Mouse (Mus musculus) forebrain, embryonic 13.5 days (tissue): Measurements from ENCODE around the gene Col25a1. TPM values are rescaled to one million over a fixed set of nuclear protein-coding genes. Genes with fewer than 3 reads are reported as not detected.

Experiments used
- ATAC-seq: fragments of 200-750 bp; cut with Nextera tagmentation; 2 replicates; pipeline ENCODE4 v1.8.0; 2017
- H3K27ac ChIP-seq: fragments of 300-500 bp; sonication (generic); 2 replicates; pipeline ENCODE4 v1.5.1; 2015; ENCODE audit warnings: inconsistent platforms, mild to moderate bottlenecking, moderate library complexity
- H3K27me3 ChIP-seq: fragments of 300-500 bp; sonication (generic); 2 replicates; pipeline ENCODE4 v1.6.1; 2015; ENCODE audit warnings: mild to moderate bottlenecking, inconsistent platforms
- H3K36me3 ChIP-seq: fragments of 300-500 bp; sonication (generic); 2 replicates; pipeline ENCODE4 v1.6.1; 2015; ENCODE audit warnings: mild to moderate bottlenecking, inconsistent platforms; ENCODE audit not compliant: poor library complexity, severe bottlenecking
- H3K4me1 ChIP-seq: fragments of 300-500 bp; sonication (generic); 2 replicates; pipeline ENCODE4 v1.6.1; 2015; ENCODE audit warnings: inconsistent platforms
- H3K4me2 ChIP-seq: fragments of 300-500 bp; sonication (generic); 2 replicates; pipeline ENCODE4 v1.6.1; 2015; ENCODE audit warnings: inconsistent platforms, mild to moderate bottlenecking, moderate library complexity
- H3K4me3 ChIP-seq: fragments of 300-500 bp; sonication (generic); 2 replicates; pipeline ENCODE4 v1.5.1; 2015; ENCODE audit warnings: mild to moderate bottlenecking, inconsistent platforms
- H3K9ac ChIP-seq: fragments of 300-500 bp; sonication (generic); 2 replicates; pipeline ENCODE4 v1.6.1; 2015; ENCODE audit warnings: mild to moderate bottlenecking, inconsistent platforms
- H3K9me3 ChIP-seq: fragments of 300-500 bp; sonication (generic); replicated peaks from 2 replicates; pipeline ENCODE4 v1.6.1; 2016; ENCODE audit warnings: inconsistent platforms
- WGBS: fragments of 180-500 bp; shearing (Covaris S2); methylation state at CpG from one replicate; pipeline ENCODE4 v1.1.7; 2015; 5-methylcytosine and 5-hydroxymethylcytosine counted together
- polyA plus RNA-seq: library from polyadenylated mRNA; unstranded; fragments of >200 nt; fragmentation: Nextera tagmentation; extraction: Ambion mirVana; gene quantifications from 2 replicates; pipeline ENCODE4 v1.2.1, GENCODE M21; 2015

Gene Col25a1
- polyA plus RNA-seq, 1 experiment from 2014 or later, result 2.2 TPM

DNA sequence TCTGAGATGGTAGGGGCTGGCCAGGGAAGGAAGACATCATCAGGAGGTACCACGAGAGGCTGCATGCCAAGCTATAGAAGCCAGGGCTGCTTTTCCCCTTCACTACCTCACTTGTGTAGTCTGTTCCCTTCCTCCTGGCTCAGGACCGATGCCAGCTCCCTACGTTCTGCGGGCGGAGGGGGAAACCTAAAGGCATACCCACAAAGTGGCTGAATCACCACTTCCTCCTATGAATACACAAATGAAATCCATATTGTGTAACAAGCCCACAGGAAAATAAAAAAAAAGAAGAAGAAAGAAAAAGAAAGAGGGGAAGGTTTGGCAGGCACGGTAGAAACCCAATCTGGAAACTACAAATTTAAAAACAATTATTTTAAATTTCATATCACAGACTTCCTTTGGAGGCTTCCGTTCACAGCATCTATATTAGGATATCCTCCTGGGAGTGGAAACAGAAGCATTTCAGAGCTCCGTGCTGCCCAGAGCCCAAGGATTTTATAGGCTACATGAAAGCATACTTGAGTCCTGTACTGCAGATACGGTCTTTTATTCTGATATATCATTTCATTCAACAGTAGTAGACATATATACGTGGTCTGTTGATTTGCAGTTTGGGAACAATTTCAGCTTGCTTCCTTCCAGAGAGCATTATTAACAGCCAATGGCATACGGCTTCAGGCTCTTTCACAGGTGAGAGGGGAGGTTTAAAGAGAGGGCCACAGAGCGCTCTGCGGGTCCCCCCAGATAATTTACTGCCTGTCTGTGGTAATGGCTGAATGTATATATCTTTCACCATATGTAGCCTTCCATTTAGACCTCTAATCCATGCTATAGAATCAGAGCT lies 269.6 kb downstream of the Col25a1 start:
- Histone ChIP-seq H3K9ac (no peak overlapping the region), H3K27me3 (no peaks in the 10 kb centered on the region), H3K4me3 (no peak overlapping the region), H3K4me1 (peaks cover 23% of the 10 kb centered on the region), H3K4me2 (no peak overlapping the region), H3K36me3 (no peaks in the 10 kb centered on the region), H3K9me3 (no peaks in the 10 kb centered on the region), H3K27ac (no peak overlapping the region)
- 64% methylated on average over 13 of the region's 13 CpGs for WGBS
- no peak for ATAC-seq

- no peak for ATAC-seq
- Histone ChIP-seq H3K36me3 (no peaks in the 10 kb centered on the region), H3K9me3 (no peaks in the 10 kb centered on the region), H3K4me2 (no peak overlapping the region), H3K4me3 (no peak overlapping the region), H3K4me1 (peaks cover 23% of the 10 kb centered on the region), H3K27me3 (no peaks in the 10 kb centered on the region), H3K27ac (no peak overlapping the region), H3K9ac (no peak overlapping the region)
- WGBS, result 22% methylated on average over 1 of the region's 1 CpGs
These were observed 270.2 kb downstream of the Col25a1 start for GRCm38 (mm10) chr3:130401560-130401852.

- Histone ChIP-seq H3K4me2 (0 out of 2 replicates have a peak overlapping the region, but pooled peaks have one; percentile 3), H3K9me3 (no peaks in the 10 kb centered on the region), H3K4me3 (no peak overlapping the region), H3K4me1 (peaks cover 23% of the 10 kb centered on the region), H3K27ac (no peak overlapping the region), H3K9ac (no peak overlapping the region), H3K36me3 (no peaks in the 10 kb centered on the region), H3K27me3 (no peaks in the 10 kb centered on the region)
- WGBS, result 7% methylated on average over 8 of the region's 8 CpGs
- ATAC-seq, result peak; percentile 69; the same call in 1 of the 2 replicates
These were observed 273.5 kb downstream of the Col25a1 start for GRCm38 (mm10) chr3:130404525-130405409.

DNA sequence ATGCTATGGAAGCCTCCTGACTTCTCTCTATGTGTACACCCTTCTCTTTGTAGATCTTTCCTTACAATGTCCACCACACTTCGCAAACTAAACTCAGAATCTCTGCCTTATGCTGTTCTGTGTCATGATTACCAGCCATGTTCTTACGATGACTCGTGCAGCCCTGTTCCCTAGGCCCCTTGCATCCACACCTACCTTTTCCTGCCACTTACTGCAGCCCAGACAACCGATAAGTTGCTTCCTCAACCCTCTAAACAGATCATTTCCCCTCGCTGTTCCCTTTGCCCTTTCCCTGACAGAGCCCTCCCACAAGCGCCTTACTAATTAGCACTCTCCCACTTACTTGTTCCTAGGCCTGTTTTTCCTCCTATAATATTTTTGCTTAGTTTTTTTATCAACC lies 275.9 kb downstream of the Col25a1 start:
- H3K4me2 ChIP-seq, result no peak overlapping the region
- no peaks in the 10 kb centered on the region for H3K27me3 ChIP-seq
- H3K4me3 ChIP-seq, result no peak overlapping the region
- no peak overlapping the region for H3K27ac ChIP-seq
- 73% methylated on average over 6 of the region's 6 CpGs for WGBS
- no peaks in the 10 kb centered on the region for H3K36me3 ChIP-seq
- no peak for ATAC-seq
- H3K9me3 ChIP-seq, result no peaks in the 10 kb centered on the region
- H3K9ac ChIP-seq, result no peak overlapping the region
- peaks cover 13% of the 10 kb centered on the region for H3K4me1 ChIP-seq

- WGBS, result 39% methylated on average over 4 of the region's 4 CpGs
These were observed 281.9 kb downstream of the Col25a1 start for GRCm38 (mm10) chr3:130413239-130413638.

DNA sequence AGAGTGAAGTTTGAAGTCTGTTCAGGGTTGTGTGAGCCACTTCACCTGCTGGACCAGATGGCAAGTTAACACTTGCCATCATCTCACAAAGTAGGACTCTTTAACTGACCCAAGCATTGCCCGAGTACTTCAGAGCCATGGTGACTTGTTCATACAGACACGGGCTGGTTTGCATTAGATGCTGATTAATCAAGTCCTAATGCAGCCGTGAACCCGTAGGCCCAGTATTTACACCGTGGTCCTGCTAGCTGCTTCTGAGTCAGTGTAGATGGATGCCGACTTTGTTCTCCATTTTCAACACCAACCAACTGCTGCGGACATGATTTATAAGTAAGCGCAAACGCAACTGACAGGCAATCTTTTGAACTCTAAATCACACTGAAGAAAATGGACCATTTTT lies 287.6 kb downstream of the Col25a1 start:
- Histone ChIP-seq H3K27ac (no peak overlapping the region), H3K9me3 (no peaks in the 10 kb centered on the region), H3K4me2 (no peak overlapping the region), H3K36me3 (no peaks in the 10 kb centered on the region), H3K4me1 (no peaks in the 10 kb centered on the region), H3K4me3 (no peak overlapping the region), H3K27me3 (no peaks in the 10 kb centered on the region), H3K9ac (no peak overlapping the region)
- ATAC-seq, result no peak
- 92% methylated on average over 9 of the region's 9 CpGs for WGBS

More at GRCm38 (mm10) chr3:130413239-130413638, 281.9 kb downstream of the Col25a1 start:
- Histone ChIP-seq H3K4me3 (no peak overlapping the region), H3K9ac (no peak overlapping the region), H3K36me3 (no peaks in the 10 kb centered on the region), H3K4me1 (no peaks in the 10 kb centered on the region), H3K27me3 (no peaks in the 10 kb centered on the region), H3K4me2 (no peak overlapping the region), H3K9me3 (no peaks in the 10 kb centered on the region), H3K27ac (no peak overlapping the region)
- ATAC-seq, result no peak

- no peak overlapping the region for H3K27ac ChIP-seq
- no peaks in the 10 kb centered on the region for H3K9me3 ChIP-seq
- no peak overlapping the region for H3K4me3 ChIP-seq
- H3K4me2 ChIP-seq, result no peak overlapping the region
- ATAC-seq, result no peak
- WGBS, result 97% methylated on average over 4 of the region's 4 CpGs
- no peaks in the 10 kb centered on the region for H3K36me3 ChIP-seq
- no peaks in the 10 kb centered on the region for H3K27me3 ChIP-seq
- H3K9ac ChIP-seq, result no peak overlapping the region
- no peaks in the 10 kb centered on the region for H3K4me1 ChIP-seq
These were observed 297.5 kb downstream of the Col25a1 start for GRCm38 (mm10) chr3:130428796-130429195.

DNA sequence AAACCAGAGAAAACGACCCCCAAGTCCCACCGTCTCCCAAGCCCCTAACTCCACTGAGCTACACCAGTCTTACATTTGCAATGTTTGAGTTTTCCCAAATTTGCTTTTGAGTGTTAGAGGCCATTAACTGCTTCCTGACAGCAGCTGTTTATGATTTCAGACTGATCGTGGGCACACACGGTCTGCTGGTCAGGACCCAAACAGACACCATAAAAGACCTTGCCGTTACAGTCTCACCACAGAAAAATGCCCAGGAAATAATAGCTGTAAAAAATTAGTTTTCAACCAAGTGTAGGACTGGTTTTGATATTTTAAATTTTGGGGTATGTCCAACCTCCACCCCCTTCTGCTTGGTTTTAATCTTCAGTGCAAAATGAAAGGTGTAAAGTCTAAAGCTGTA lies 298.8 kb downstream of the Col25a1 start:
- 91% methylated on average over 5 of the region's 5 CpGs for WGBS
- no peak for ATAC-seq

GRCm38 (mm10) chr3:130432818-130433217 lies 301.5 kb downstream of the Col25a1 start:
- Histone ChIP-seq H3K27ac (no peak overlapping the region), H3K4me3 (no peak overlapping the region), H3K4me1 (no peaks in the 10 kb centered on the region), H3K27me3 (no peaks in the 10 kb centered on the region), H3K36me3 (no peaks in the 10 kb centered on the region), H3K4me2 (no peak overlapping the region), H3K9ac (no peak overlapping the region), H3K9me3 (no peaks in the 10 kb centered on the region)
- WGBS, result 91% methylated on average over 5 of the region's 5 CpGs
- ATAC-seq, result no peak

More for the DNA sequence above, 298.8 kb downstream of the Col25a1 start:
- Histone ChIP-seq H3K27me3 (no peaks in the 10 kb centered on the region), H3K27ac (no peak overlapping the region), H3K4me1 (no peaks in the 10 kb centered on the region), H3K4me2 (no peak overlapping the region), H3K4me3 (no peak overlapping the region), H3K9me3 (no peaks in the 10 kb centered on the region), H3K36me3 (no peaks in the 10 kb centered on the region), H3K9ac (no peak overlapping the region)

GRCm38 (mm10) chr3:130436956-130437355 lies 305.7 kb downstream of the Col25a1 start:
- no peak overlapping the region for H3K27ac ChIP-seq
- H3K36me3 ChIP-seq, result no peaks in the 10 kb centered on the region
- H3K27me3 ChIP-seq, result no peaks in the 10 kb centered on the region
- no peak for ATAC-seq
- H3K4me2 ChIP-seq, result no peak overlapping the region
- no peaks in the 10 kb centered on the region for H3K4me1 ChIP-seq
- no peaks in the 10 kb centered on the region for H3K9me3 ChIP-seq
- H3K9ac ChIP-seq, result no peak overlapping the region
- no peak overlapping the region for H3K4me3 ChIP-seq

DNA sequence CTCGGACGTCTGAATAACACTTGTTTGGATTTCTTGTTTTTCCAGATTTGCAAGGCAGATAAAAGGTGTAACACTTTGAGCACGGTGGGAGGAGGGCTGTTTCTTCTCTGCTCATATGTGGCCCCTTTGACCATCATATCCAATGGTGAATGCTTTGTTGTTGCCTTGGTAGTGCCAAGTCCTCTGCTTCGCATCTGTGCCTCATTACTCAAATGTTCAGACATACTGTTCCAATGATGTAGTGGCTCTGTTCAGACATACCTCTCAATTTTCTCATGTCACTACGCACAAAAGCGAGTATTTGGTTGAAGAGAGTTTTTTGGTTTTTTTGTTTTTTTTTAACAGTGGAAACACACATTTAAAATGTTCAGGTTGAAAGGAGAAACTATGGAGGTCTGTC lies 308.5 kb downstream of the Col25a1 start:
- Histone ChIP-seq H3K9me3 (no peaks in the 10 kb centered on the region), H3K4me2 (no peak overlapping the region), H3K27ac (no peak overlapping the region), H3K27me3 (no peaks in the 10 kb centered on the region), H3K36me3 (no peaks in the 10 kb centered on the region), H3K4me3 (no peak overlapping the region), H3K9ac (no peak overlapping the region), H3K4me1 (0 out of 2 replicates have a peak, but pooled peaks cover 4% of the 10 kb centered on the region)
- 91% methylated on average over 6 of the region's 6 CpGs for WGBS
- no peak for ATAC-seq

- H3K36me3 ChIP-seq, result no peaks in the 10 kb centered on the region
- H3K27ac ChIP-seq, result no peak overlapping the region
- 73% methylated on average over 12 of the region's 12 CpGs for WGBS
- no peak overlapping the region for H3K9ac ChIP-seq
- H3K4me2 ChIP-seq, result no peak overlapping the region
- H3K4me1 ChIP-seq, result 0 out of 2 replicates have a peak, but pooled peaks cover 4% of the 10 kb centered on the region
- ATAC-seq, result no peak
- H3K9me3 ChIP-seq, result no peaks in the 10 kb centered on the region
- H3K27me3 ChIP-seq, result no peaks in the 10 kb centered on the region
- no peak overlapping the region for H3K4me3 ChIP-seq
These were observed 309.4 kb downstream of the Col25a1 start for GRCm38 (mm10) chr3:130440689-130441088.
